Mouse (Mus musculus): ENCODE data around the gene Slc6a9. TPM values are rescaled to one million over a fixed set of nuclear protein-coding genes. Genes with fewer than 3 reads are reported as not detected.
A peak's percentile ranks its signal among the peaks of the same experiment; 100 is the strongest.

Slc6a9 gene
- polyA plus RNA-seq, 1 experiment from 2014 or later = 5.3 TPM

- Histone ChIP-seq H3K36me3 (ENCODE audit: control insufficient read depth, insufficient read depth) (no peaks in the 10 kb centered on the region), H3K4me2 (ENCODE audit: low read depth, low read length) (no peak overlapping the region), H3K9me3 (replicated peaks; ENCODE audit: control insufficient read depth, low read length) (no peaks in the 10 kb centered on the region), H3K4me1 (ENCODE audit: control insufficient read depth, insufficient read depth, low read length) (peaks cover 25% of the 10 kb centered on the region), H3K4me3 (ENCODE audit: low read length) (no peak overlapping the region), H3K27me3 (ENCODE audit: control insufficient read depth, insufficient read depth, low read length) (peaks cover 31% of the 10 kb centered on the region), H3K27ac (ENCODE audit: low read length) (peak overlapping the region; percentile 64), H3K9ac (ENCODE audit: low read length) (no peak overlapping the region)
- ATAC-seq (replicated peaks; ENCODE audit: extremely low read depth, insufficient read depth, low FRiP score) = peak; percentile 79
- 29% methylated on average over 2 of the region's 2 CpGs for WGBS
These were observed 89.1 kb downstream of the Slc6a9 start for GRCm38 (mm10) chr4:117923450-117923849.

Other genes with a start within 250 kb of the Slc6a9 start
- 41.0 and 45.7 TPM in 2 replicates for gene Dmap1, start 152.2 kb upstream of the Slc6a9 start, polyA plus RNA-seq (2015; fragmentation: Nextera tagmentation; extraction: Ambion mirVana)
- not detected in 2 replicates for gene Gm12845, start 110.1 kb upstream of the Slc6a9 start, polyA plus RNA-seq (2015; fragmentation: Nextera tagmentation; extraction: Ambion mirVana)
- gene Klf17, start 68.9 kb upstream of the Slc6a9 start, polyA plus RNA-seq (2015; fragmentation: Nextera tagmentation; extraction: Ambion mirVana) = not detected in 2 replicates
- gene Ccdc24, start 38.1 kb downstream of the Slc6a9 start, polyA plus RNA-seq (2015; fragmentation: Nextera tagmentation; extraction: Ambion mirVana) = 0.51 and 0.55 TPM in 2 replicates
- gene B4galt2, start 49.0 kb downstream of the Slc6a9 start, polyA plus RNA-seq (2015; fragmentation: Nextera tagmentation; extraction: Ambion mirVana) = 8.6 and 9.5 TPM in 2 replicates
- gene Atp6v0b, start 52.8 kb downstream of the Slc6a9 start, polyA plus RNA-seq (2015; fragmentation: Nextera tagmentation; extraction: Ambion mirVana) = 229 and 244 TPM in 2 replicates
- 12.5 and 15.1 TPM in 2 replicates for gene Dph2, start 57.5 kb downstream of the Slc6a9 start, polyA plus RNA-seq (2015; fragmentation: Nextera tagmentation; extraction: Ambion mirVana)
- gene Ipo13, start 80.5 kb downstream of the Slc6a9 start, polyA plus RNA-seq (2015; fragmentation: Nextera tagmentation; extraction: Ambion mirVana) = 43.7 and 49.4 TPM in 2 replicates
- gene Artn, start 95.3 kb downstream of the Slc6a9 start, polyA plus RNA-seq (2015; fragmentation: Nextera tagmentation; extraction: Ambion mirVana) = 0.70 and 0.85 TPM in 2 replicates

All from heart, embryonic 16.5 days (tissue).